Mouse (Mus musculus): ENCODE data around the gene Scd3. TPM values are rescaled to one million over a fixed set of nuclear protein-coding genes. Genes with fewer than 3 reads are reported as not detected.

Scd3 gene
- polyA plus RNA-seq, 1 experiment from 2014 or later: not detected

GRCm38 (mm10) chr19:44292483-44292882, 89.4 kb downstream of the Scd3 start:
- Histone ChIP-seq H3K9ac (replicated peaks) (0 out of 2 replicates have a peak overlapping the region, but pooled peaks have one; percentile 53), H3K4me1 (ENCODE audit: insufficient read depth) (peaks cover 40% of the 10 kb centered on the region), H3K9me3 (ENCODE audit: low read length) (no peaks in the 10 kb centered on the region), H3K4me3 (ENCODE audit: low read depth, low read length) (peak overlapping the region; percentile 67; the same call in 1 of the 2 replicates), H3K36me3 (replicated peaks; ENCODE audit: insufficient read depth, low read length) (peaks cover 6% of the 10 kb centered on the region; the same call in 1 of the 2 replicates), H3K27me3 (ENCODE audit: insufficient read depth, low read length) (no peaks in the 10 kb centered on the region), H3K27ac (ENCODE audit: low read depth) (peak overlapping the region; percentile 75), H3K4me2 (ENCODE audit: low read depth, low read length) (peak overlapping the region; percentile 91)
- DNase-seq (no peak), ATAC-seq (no peak)
- TF ChIP-seq EP300 (IDR thresholded peaks at IDR 0.05; ENCODE audit: low read depth) (no peak), CTCF (IDR thresholded peaks at IDR 0.05; ENCODE audit: low read depth) (no peak)
- WGBS (ENCODE audit: insufficient replicate concordance): 26% methylated on average over 3 of the region's 3 CpGs

DNA sequence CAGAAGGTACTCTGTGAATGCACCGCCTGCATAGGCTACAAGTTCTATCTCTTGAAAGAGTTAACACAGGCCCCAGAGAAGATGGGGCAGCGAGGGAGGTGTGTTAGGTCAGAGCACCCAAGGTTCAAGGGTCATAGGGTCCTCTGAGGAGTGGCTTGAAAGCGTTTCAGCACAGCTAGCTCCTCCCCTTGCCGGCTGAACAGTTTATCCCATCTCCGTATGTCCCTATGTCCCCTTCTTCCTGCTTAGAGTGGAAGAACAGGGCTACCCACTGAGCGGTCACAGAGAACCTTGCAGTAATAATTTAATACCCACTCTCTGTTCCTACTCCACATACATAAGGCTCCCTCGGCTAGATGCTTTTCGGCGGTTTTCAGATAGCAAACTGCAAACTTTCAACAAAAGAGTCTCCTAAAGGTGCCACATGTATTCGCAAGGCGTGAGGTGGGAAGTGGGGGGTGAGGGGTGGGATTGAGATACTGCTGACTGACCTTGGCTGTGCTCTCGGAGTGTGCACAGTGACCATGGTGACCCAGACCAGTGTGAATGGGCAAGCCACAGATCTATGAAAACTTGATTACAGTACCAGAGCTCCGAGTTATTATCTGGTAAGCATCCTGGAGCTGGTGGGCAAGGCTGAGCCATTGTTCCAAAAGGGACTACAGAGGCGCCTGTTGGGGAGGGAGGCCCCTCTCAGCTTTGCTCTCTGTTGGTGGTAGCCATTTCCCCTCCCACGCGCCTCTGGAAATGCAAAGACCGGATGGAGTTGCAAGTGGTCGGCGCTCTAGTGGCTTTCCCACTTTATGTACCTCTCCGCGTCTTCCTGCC, 90.1 kb downstream of the Scd3 start, which contains the start of gene Scd2:
Gene Scd2, plus strand, starts transcription at position 734 of the 828 bp plus-strand sequence.
- Histone ChIP-seq H3K36me3 (replicated peaks; ENCODE audit: insufficient read depth, low read length) (peaks cover 9% of the 10 kb centered on the region; the same call in 1 of the 2 replicates), H3K27me3 (ENCODE audit: insufficient read depth, low read length) (no peaks in the 10 kb centered on the region), H3K27ac (ENCODE audit: low read depth) (peak within 1 kb of the TSS; percentile 75), H3K9ac (replicated peaks) (peak within 1 kb of the TSS; percentile 63), H3K4me1 (ENCODE audit: insufficient read depth) (peaks cover 42% of the 10 kb centered on the region), H3K4me3 (ENCODE audit: low read depth, low read length) (peak within 1 kb of the TSS; percentile 67), H3K9me3 (ENCODE audit: low read length) (no peaks in the 10 kb centered on the region), H3K4me2 (ENCODE audit: low read depth, low read length) (peak within 1 kb of the TSS; percentile 91)
- DNase-seq (no peak), ATAC-seq (peak; percentile 20)
- TF ChIP-seq CTCF (IDR thresholded peaks at IDR 0.05; ENCODE audit: low read depth) (no peak), EP300 (IDR thresholded peaks at IDR 0.05; ENCODE audit: low read depth) (no peak)
- WGBS (ENCODE audit: insufficient replicate concordance): 2% methylated on average over 21 of the region's 21 CpGs

Other genes starting within 250 kb of the Scd3 start
- 110 and 118 TPM in 2 replicates for gene Cpn1, start 216.7 kb upstream of the Scd3 start, polyA plus RNA-seq (2015; fragmentation: Nextera tagmentation; extraction: Ambion mirVana)
- gene Cyp2c23, start 174.1 kb upstream of the Scd3 start, polyA plus RNA-seq (2015; fragmentation: Nextera tagmentation; extraction: Ambion mirVana): 75.8 and 85.1 TPM in 2 replicates
- gene Erlin1, start 133.5 kb upstream of the Scd3 start, polyA plus RNA-seq (2015; fragmentation: Nextera tagmentation; extraction: Ambion mirVana): 13.8 and 14.1 TPM in 2 replicates
- 27.7 and 29.6 TPM in 2 replicates for gene Chuk, start 95.8 kb upstream of the Scd3 start, polyA plus RNA-seq (2015; fragmentation: Nextera tagmentation; extraction: Ambion mirVana)
- 12.3 and 12.6 TPM in 2 replicates for gene Cwf19l1, start 67.4 kb upstream of the Scd3 start, polyA plus RNA-seq (2015; fragmentation: Nextera tagmentation; extraction: Ambion mirVana)
- 31.6 and 33.2 TPM in 2 replicates for gene Bloc1s2, start 56.8 kb upstream of the Scd3 start, polyA plus RNA-seq (2015; fragmentation: Nextera tagmentation; extraction: Ambion mirVana)
- gene Pkd2l1, start 10.8 kb upstream of the Scd3 start, polyA plus RNA-seq (2015; fragmentation: Nextera tagmentation; extraction: Ambion mirVana): not detected in 2 replicates
- 5.9 and 6.2 TPM in 2 replicates for gene Scd2, start 90.4 kb downstream of the Scd3 start, polyA plus RNA-seq (2015; fragmentation: Nextera tagmentation; extraction: Ambion mirVana)
- not detected in 2 replicates for gene Scd4, start 129.8 kb downstream of the Scd3 start, polyA plus RNA-seq (2015; fragmentation: Nextera tagmentation; extraction: Ambion mirVana)
- gene Scd1, start 204.6 kb downstream of the Scd3 start, polyA plus RNA-seq (2015; fragmentation: Nextera tagmentation; extraction: Ambion mirVana): 2.3 and 2.8 TPM in 2 replicates

All from liver, postnatal 0 days (tissue).